Mouse (Mus musculus): ENCODE measurements around the gene Olfr623. TPM values are rescaled to one million over a fixed set of nuclear protein-coding genes. Genes with fewer than 3 reads are reported as not detected.

Gene Olfr623
- polyA plus RNA-seq (2012; rRNA removed) = not detected in 2 replicates

GRCm38 (mm10) chr7:103663598-103663997 lies at the start of gene Olfr623:
Gene Olfr623 (minus strand): TSS chr7:103663698.
- H3K4me1 ChIP-seq (ENCODE audit: control insufficient read depth, insufficient read depth, low read length) = no peaks in the 10 kb centered on the region
- no peak for TF ChIP-seq CTCF (IDR thresholded peaks at IDR 0.05; ENCODE audit: extremely low read depth, insufficient read depth, low read length)
- TF ChIP-seq POLR2A (IDR thresholded peaks at IDR 0.05; ENCODE audit: extremely low read depth, insufficient read depth, low read length) = no peak
- no peak within 1 kb of the TSS for H3K27ac ChIP-seq (ENCODE audit: insufficient read depth, low read length)
- H3K4me3 ChIP-seq (ENCODE audit: insufficient read depth, low read length) = no peak within 1 kb of the TSS

DNA sequence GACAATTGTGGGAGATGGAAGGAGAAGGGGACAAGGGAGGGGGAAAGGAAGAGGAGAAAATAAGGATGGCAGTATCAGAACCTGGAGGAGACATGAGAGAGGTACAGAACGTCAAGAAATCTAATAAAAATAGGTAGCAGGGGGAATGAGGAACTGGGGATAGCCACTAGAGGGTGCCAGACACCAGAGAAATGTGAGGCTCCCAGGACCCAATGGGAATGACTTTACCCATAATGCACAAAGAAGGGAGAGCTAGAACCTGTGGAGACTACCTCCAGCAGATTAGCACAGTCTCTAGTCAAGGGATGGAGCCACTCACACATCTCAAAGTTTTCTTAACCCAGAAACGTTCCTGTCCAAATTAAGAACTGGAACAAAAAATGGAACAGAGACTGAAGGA lies 48.5 kb upstream of the Olfr623 start:
- no peaks in the 10 kb centered on the region for H3K4me1 ChIP-seq (ENCODE audit: control insufficient read depth, insufficient read depth, low read length)
- no peak overlapping the region for H3K27ac ChIP-seq (ENCODE audit: insufficient read depth, low read length)
- H3K4me3 ChIP-seq (ENCODE audit: insufficient read depth, low read length) = no peak overlapping the region
- TF ChIP-seq POLR2A (IDR thresholded peaks at IDR 0.05; ENCODE audit: extremely low read depth, insufficient read depth, low read length) = no peak
- TF ChIP-seq CTCF (IDR thresholded peaks at IDR 0.05; ENCODE audit: extremely low read depth, insufficient read depth, low read length) = no peak

DNA sequence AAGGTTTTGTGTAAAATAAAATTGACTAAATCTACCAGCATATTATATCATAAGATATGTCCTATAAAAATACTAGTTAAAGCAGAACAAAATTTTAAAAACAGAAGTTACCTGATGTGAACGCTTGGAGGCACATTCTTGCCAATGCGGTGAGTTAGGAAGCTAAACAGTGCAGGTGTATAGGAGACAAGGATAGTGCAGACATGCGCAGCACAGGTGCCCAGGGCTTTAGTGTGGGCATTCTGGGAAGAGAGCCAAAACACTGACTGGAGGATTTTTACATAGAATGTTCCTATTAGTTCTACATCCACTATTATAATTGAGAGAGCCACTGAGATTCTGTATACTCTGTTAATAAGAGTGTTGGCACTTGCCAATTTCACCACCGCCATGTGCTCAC lies 36.0 kb upstream of the Olfr623 start:
- H3K4me3 ChIP-seq (ENCODE audit: insufficient read depth, low read length) = no peak overlapping the region

DNA sequence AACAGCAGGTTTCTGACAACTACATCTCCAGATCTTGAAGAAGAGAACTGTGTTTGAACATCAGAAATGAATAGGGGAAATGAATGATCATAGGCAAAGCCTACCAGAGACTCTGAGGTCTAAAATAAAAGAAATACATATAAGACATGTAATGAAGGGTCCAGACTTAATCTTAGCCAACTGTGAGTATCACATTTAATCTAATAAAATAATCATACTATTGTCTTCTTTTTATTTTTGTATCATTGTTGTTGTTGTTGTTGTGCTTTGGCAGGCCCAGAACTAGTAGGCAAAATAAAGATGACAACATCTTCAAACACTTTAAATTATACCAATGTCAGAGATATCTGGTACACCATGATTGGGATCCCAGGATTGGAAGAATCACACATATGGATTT lies 18.9 kb upstream of the Olfr623 start, which contains the start of gene Olfr625-ps1:
TSS of gene Olfr625-ps1 (plus strand) at position 301 of the 400 bp plus-strand sequence.
- TF ChIP-seq POLR2A (IDR thresholded peaks at IDR 0.05; ENCODE audit: extremely low read depth, insufficient read depth, low read length) (no peak), CTCF (IDR thresholded peaks at IDR 0.05; ENCODE audit: extremely low read depth, insufficient read depth, low read length) (no peak)
- Histone ChIP-seq H3K4me3 (ENCODE audit: insufficient read depth, low read length) (no peak within 1 kb of the TSS), H3K4me1 (ENCODE audit: control insufficient read depth, insufficient read depth, low read length) (no peaks in the 10 kb centered on the region), H3K27ac (ENCODE audit: insufficient read depth, low read length) (no peak within 1 kb of the TSS)

More for the DNA sequence above, 36.0 kb upstream of the Olfr623 start:
- no peak for TF ChIP-seq CTCF (IDR thresholded peaks at IDR 0.05; ENCODE audit: extremely low read depth, insufficient read depth, low read length)
- Histone ChIP-seq H3K4me1 (ENCODE audit: control insufficient read depth, insufficient read depth, low read length) (no peaks in the 10 kb centered on the region), H3K27ac (ENCODE audit: insufficient read depth, low read length) (no peak overlapping the region)

DNA sequence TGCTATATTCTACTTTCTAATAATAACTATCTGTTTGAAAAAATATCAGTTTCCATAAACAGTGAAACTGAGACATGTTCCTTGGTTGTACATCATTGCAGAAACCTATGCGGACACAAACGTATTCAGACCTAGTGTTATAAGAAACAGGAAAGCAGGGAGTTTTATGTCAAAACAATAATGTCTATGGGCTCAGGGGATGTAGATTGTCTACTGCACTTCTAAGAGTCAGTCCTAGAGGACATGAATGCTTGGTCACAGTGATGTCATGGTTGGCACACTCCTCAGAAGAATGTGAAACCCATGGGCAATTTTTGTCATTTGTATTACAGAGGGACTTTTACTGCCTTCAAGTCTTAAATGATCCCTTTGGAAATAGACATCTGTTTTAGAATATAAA lies 7.6 kb upstream of the Olfr623 start, which contains the start of gene Olfr624:
TSS of gene Olfr624 (minus strand) at position 101 of the 400 bp plus-strand sequence.
- no peaks in the 10 kb centered on the region for H3K4me1 ChIP-seq (ENCODE audit: control insufficient read depth, insufficient read depth, low read length)
- no peak within 1 kb of the TSS for H3K27ac ChIP-seq (ENCODE audit: insufficient read depth, low read length)
- H3K4me3 ChIP-seq (ENCODE audit: insufficient read depth, low read length) = no peak within 1 kb of the TSS
- no peak for TF ChIP-seq CTCF (IDR thresholded peaks at IDR 0.05; ENCODE audit: extremely low read depth, insufficient read depth, low read length)
- no peak for TF ChIP-seq POLR2A (IDR thresholded peaks at IDR 0.05; ENCODE audit: extremely low read depth, insufficient read depth, low read length)

DNA sequence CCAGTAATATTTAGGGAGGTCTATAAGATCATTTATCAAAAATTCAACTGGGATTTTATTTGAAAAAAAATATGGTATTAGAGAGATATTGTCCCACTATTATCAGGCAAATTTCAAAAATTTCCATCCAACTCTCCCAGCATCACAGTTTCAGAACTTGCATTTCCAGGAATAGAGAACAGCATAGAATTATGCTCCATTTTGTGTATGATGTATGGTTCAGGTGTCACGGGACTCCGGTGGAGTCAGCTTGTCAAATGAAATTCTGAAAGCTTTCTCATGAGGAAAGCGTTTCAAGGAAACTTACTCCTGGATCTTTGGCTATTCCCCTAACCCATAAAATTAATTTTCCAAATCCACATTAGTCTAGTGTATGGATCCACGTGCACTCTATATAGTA lies 19.4 kb downstream of the Olfr623 start:
- H3K4me1 ChIP-seq (ENCODE audit: control insufficient read depth, insufficient read depth, low read length) = no peaks in the 10 kb centered on the region
- H3K4me3 ChIP-seq (ENCODE audit: insufficient read depth, low read length) = no peak overlapping the region
- H3K27ac ChIP-seq (ENCODE audit: insufficient read depth, low read length) = no peak overlapping the region
- TF ChIP-seq CTCF (IDR thresholded peaks at IDR 0.05; ENCODE audit: extremely low read depth, insufficient read depth, low read length) (no peak), POLR2A (IDR thresholded peaks at IDR 0.05; ENCODE audit: extremely low read depth, insufficient read depth, low read length) (no peak)

DNA sequence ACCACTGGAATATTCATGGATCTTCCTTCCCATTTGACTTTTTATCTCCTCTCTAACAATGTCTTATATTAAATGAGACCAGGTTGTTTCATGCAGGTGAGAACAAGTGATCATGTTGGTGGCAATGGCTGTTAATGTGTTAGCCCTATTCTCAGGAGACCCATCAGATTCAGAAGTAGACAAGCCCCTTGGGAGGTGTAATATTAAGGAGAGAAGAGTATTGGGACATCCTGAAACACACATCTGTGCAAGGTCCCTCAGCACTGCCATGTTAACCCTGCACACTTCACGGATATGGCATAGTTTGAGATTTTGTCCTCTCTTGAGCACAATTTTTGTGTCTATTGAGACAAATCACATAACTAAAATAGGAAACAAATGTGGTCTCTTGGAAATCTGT lies 20.9 kb downstream of the Olfr623 start, which contains the start of gene Olfr622:
TSS of gene Olfr622 (minus strand) at position 101 of the 400 bp plus-strand sequence.
- H3K27ac ChIP-seq (ENCODE audit: insufficient read depth, low read length) = no peak within 1 kb of the TSS
- H3K4me3 ChIP-seq (ENCODE audit: insufficient read depth, low read length) = no peak within 1 kb of the TSS
- H3K4me1 ChIP-seq (ENCODE audit: control insufficient read depth, insufficient read depth, low read length) = no peaks in the 10 kb centered on the region
- TF ChIP-seq CTCF (IDR thresholded peaks at IDR 0.05; ENCODE audit: extremely low read depth, insufficient read depth, low read length) = no peak
- no peak for TF ChIP-seq POLR2A (IDR thresholded peaks at IDR 0.05; ENCODE audit: extremely low read depth, insufficient read depth, low read length)

GRCm38 (mm10) chr7:103636795-103637194 lies 26.7 kb downstream of the Olfr623 start:
- TF ChIP-seq CTCF (IDR thresholded peaks at IDR 0.05; ENCODE audit: extremely low read depth, insufficient read depth, low read length) (no peak), POLR2A (IDR thresholded peaks at IDR 0.05; ENCODE audit: extremely low read depth, insufficient read depth, low read length) (no peak)
- H3K27ac ChIP-seq (ENCODE audit: insufficient read depth, low read length) = no peak overlapping the region
- no peaks in the 10 kb centered on the region for H3K4me1 ChIP-seq (ENCODE audit: control insufficient read depth, insufficient read depth, low read length)
- no peak overlapping the region for H3K4me3 ChIP-seq (ENCODE audit: insufficient read depth, low read length)

DNA sequence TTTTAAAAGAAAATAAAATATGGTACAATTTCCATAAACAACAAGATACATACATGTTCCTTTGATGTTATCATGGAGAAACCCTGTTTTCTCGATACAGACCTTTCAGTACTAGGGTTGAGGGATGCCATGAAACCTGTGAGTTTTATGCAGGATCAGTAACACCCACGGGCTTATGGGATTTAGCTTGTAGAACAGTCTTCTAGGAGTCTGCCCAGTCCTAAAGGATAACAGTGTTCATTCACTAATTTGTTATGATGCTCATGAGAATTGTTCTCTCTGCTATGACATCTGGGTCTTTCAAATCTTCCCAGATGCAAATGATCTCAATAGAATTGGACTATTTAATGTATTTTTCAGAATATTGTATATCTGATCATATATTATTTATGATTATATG lies 51.1 kb downstream of the Olfr623 start, which contains the start of gene Olfr620:
TSS of gene Olfr620 (minus strand) at position 101 of the 400 bp plus-strand sequence.
- TF ChIP-seq POLR2A (IDR thresholded peaks at IDR 0.05; ENCODE audit: extremely low read depth, insufficient read depth, low read length) (no peak), CTCF (IDR thresholded peaks at IDR 0.05; ENCODE audit: extremely low read depth, insufficient read depth, low read length) (no peak)
- H3K4me3 ChIP-seq (ENCODE audit: insufficient read depth, low read length) = no peak within 1 kb of the TSS
- no peaks in the 10 kb centered on the region for H3K4me1 ChIP-seq (ENCODE audit: control insufficient read depth, insufficient read depth, low read length)
- no peak within 1 kb of the TSS for H3K27ac ChIP-seq (ENCODE audit: insufficient read depth, low read length)

Other genes starting within 250 kb of the Olfr623 start
- not detected in 2 replicates for gene Usp17lc, start 248.6 kb downstream of the Olfr623 start, polyA plus RNA-seq (2012; rRNA removed)
- not detected in 2 replicates for gene Olfr605, start 218.3 kb downstream of the Olfr623 start, polyA plus RNA-seq (2012; rRNA removed)
- gene Olfr606, start 214.7 kb downstream of the Olfr623 start, polyA plus RNA-seq (2012; rRNA removed) = not detected in 2 replicates
- not detected in 2 replicates for gene Olfr607, start 199.5 kb downstream of the Olfr623 start, polyA plus RNA-seq (2012; rRNA removed)
- gene Olfr608, start 193.8 kb downstream of the Olfr623 start, polyA plus RNA-seq (2012; rRNA removed) = not detected in 2 replicates
- not detected in 2 replicates for gene Olfr609, start 165.6 kb downstream of the Olfr623 start, polyA plus RNA-seq (2012; rRNA removed)
- not detected in 2 replicates for gene Olfr610, start 151.6 kb downstream of the Olfr623 start, polyA plus RNA-seq (2012; rRNA removed)
- gene Olfr611, start 142.9 kb downstream of the Olfr623 start, polyA plus RNA-seq (2012; rRNA removed) = not detected in 2 replicates
- gene Olfr612, start 121.0 kb downstream of the Olfr623 start, polyA plus RNA-seq (2012; rRNA removed) = not detected in 2 replicates
- not detected in 2 replicates for gene Olfr613, start 115.6 kb downstream of the Olfr623 start, polyA plus RNA-seq (2012; rRNA removed)
- not detected in 2 replicates for gene Olfr615, start 107.6 kb downstream of the Olfr623 start, polyA plus RNA-seq (2012; rRNA removed)
- not detected in 2 replicates for gene Olfr616, start 94.6 kb downstream of the Olfr623 start, polyA plus RNA-seq (2012; rRNA removed)
- not detected in 2 replicates for gene Olfr617, start 90.6 kb downstream of the Olfr623 start, polyA plus RNA-seq (2012; rRNA removed)
- gene Olfr618, start 73.6 kb downstream of the Olfr623 start, polyA plus RNA-seq (2012; rRNA removed) = not detected in 2 replicates
- gene Olfr619, start 63.1 kb downstream of the Olfr623 start, polyA plus RNA-seq (2012; rRNA removed) = not detected in 2 replicates
- gene Olfr620, start 51.2 kb downstream of the Olfr623 start, polyA plus RNA-seq (2012; rRNA removed) = not detected in 2 replicates
- gene Olfr622, start 21.0 kb downstream of the Olfr623 start, polyA plus RNA-seq (2012; rRNA removed) = not detected in 2 replicates
- gene Olfr624, start 7.5 kb upstream of the Olfr623 start, polyA plus RNA-seq (2012; rRNA removed) = 0.02 TPM in 1 of 2 replicates, not detected in the other
- gene Olfr625-ps1, start 19.0 kb upstream of the Olfr623 start, polyA plus RNA-seq (2012; rRNA removed) = not detected in 2 replicates
- not detected in 2 replicates for gene Olfr243, start 51.0 kb upstream of the Olfr623 start, polyA plus RNA-seq (2012; rRNA removed)
- not detected in 2 replicates for gene Olfr628, start 66.7 kb upstream of the Olfr623 start, polyA plus RNA-seq (2012; rRNA removed)
- gene Olfr629, start 81.2 kb upstream of the Olfr623 start, polyA plus RNA-seq (2012; rRNA removed) = not detected in 2 replicates
- gene Olfr630, start 93.6 kb upstream of the Olfr623 start, polyA plus RNA-seq (2012; rRNA removed) = not detected in 2 replicates
- gene Olfr69, start 107.9 kb upstream of the Olfr623 start, polyA plus RNA-seq (2012; rRNA removed) = not detected in 2 replicates
- not detected in 2 replicates for gene Olfr68, start 116.0 kb upstream of the Olfr623 start, polyA plus RNA-seq (2012; rRNA removed)
- not detected in 2 replicates for gene Olfr67, start 128.1 kb upstream of the Olfr623 start, polyA plus RNA-seq (2012; rRNA removed)
- gene Hbb-bt, start 150.3 kb upstream of the Olfr623 start, polyA plus RNA-seq (2012; rRNA removed) = 56.3 and 87.5 TPM in 2 replicates
- 471 and 650 TPM in 2 replicates for gene Hbb-bs, start 164.4 kb upstream of the Olfr623 start, polyA plus RNA-seq (2012; rRNA removed)
- gene Hbb-bh2, start 176.8 kb upstream of the Olfr623 start, polyA plus RNA-seq (2012; rRNA removed) = not detected in 2 replicates
- not detected in 2 replicates for gene Hbb-bh1, start 179.5 kb upstream of the Olfr623 start, polyA plus RNA-seq (2012; rRNA removed)
- 0.95 and 1.0 TPM in 2 replicates for gene Hbb-y, start 189.5 kb upstream of the Olfr623 start, polyA plus RNA-seq (2012; rRNA removed)
- gene Olfr66, start 222.6 kb upstream of the Olfr623 start, polyA plus RNA-seq (2012; rRNA removed) = not detected in 2 replicates
- gene Olfr64, start 230.8 kb upstream of the Olfr623 start, polyA plus RNA-seq (2012; rRNA removed) = not detected in 2 replicates
- not detected in 2 replicates for gene Olfr65, start 239.8 kb upstream of the Olfr623 start, polyA plus RNA-seq (2012; rRNA removed)

Data from cortical plate, adult 2 months (tissue).